Mouse (Mus musculus) kidney, adult 2 months (tissue): ENCODE measurements around the gene Ube2m.

Experiments
- CTCF ChIP-seq: fragments of 200-500 bp; conservative IDR thresholded peaks from 2 replicates; pipeline ENCODE4 v1.5.1; 2011; ENCODE audit warnings: low read depth, mild to moderate bottlenecking, control low read depth, low read length, moderate library complexity, mixed read lengths; ENCODE audit not compliant: insufficient read depth, insufficient read length
- POLR2A ChIP-seq: fragments of 200-500 bp; IDR thresholded peaks from one replicate; pipeline ENCODE4 v1.6.1; 2011; ENCODE audit warnings: low read depth, low read length, control low read depth

- TF ChIP-seq CTCF (no peak), POLR2A (no peak)
Measured at GRCm38 (mm10) chr7:13053001-13053400, 14.9 kb upstream of the Ube2m start.
